Mouse (Mus musculus) cortical plate, adult 2 months (tissue): ENCODE measurements around the gene Speer4e. TPM values are rescaled to one million over a fixed set of nuclear protein-coding genes. Genes with fewer than 3 reads are reported as not detected.
"Not testable (repeated sequence)": the region's sequence is repeated elsewhere in the genome, so short reads cannot be mapped to it uniquely, and the experiment has no call there.

Experiments
- H3K27ac ChIP-seq: fragments of 200-500 bp; 2 replicates; pipeline ENCODE4 v1.5.1; 2012; ENCODE audit warnings: low read length, control low read depth, inconsistent platforms; ENCODE audit not compliant: insufficient read depth
- H3K4me1 ChIP-seq: fragments of 200-500 bp; 2 replicates; pipeline ENCODE4 v1.6.1; 2011; ENCODE audit warnings: low read length; ENCODE audit not compliant: control insufficient read depth, insufficient read depth
- H3K4me3 ChIP-seq: fragments of 200-500 bp; 2 replicates; pipeline ENCODE4 v1.5.1; 2011; ENCODE audit warnings: mild to moderate bottlenecking, low read length, control low read depth; ENCODE audit not compliant: insufficient read depth
- polyA plus RNA-seq: library from polyadenylated mRNA; depleted of rRNA; stranded (reverse); fragments of >200 nt; gene quantifications from 2 replicates; pipeline ENCODE4 v1.2.3, GENCODE M21; 2012; rRNA removed

Speer4e gene
- not detected in 2 replicates for polyA plus RNA-seq

GRCm38 (mm10) chr5:14938329-14938728, at the start of gene Speer4e:
TSS of gene Speer4e (minus strand) at chr5:14938429.
- H3K4me3 ChIP-seq, H3K4me1 ChIP-seq, H3K27ac ChIP-seq: not testable (repeated sequence)

DNA sequence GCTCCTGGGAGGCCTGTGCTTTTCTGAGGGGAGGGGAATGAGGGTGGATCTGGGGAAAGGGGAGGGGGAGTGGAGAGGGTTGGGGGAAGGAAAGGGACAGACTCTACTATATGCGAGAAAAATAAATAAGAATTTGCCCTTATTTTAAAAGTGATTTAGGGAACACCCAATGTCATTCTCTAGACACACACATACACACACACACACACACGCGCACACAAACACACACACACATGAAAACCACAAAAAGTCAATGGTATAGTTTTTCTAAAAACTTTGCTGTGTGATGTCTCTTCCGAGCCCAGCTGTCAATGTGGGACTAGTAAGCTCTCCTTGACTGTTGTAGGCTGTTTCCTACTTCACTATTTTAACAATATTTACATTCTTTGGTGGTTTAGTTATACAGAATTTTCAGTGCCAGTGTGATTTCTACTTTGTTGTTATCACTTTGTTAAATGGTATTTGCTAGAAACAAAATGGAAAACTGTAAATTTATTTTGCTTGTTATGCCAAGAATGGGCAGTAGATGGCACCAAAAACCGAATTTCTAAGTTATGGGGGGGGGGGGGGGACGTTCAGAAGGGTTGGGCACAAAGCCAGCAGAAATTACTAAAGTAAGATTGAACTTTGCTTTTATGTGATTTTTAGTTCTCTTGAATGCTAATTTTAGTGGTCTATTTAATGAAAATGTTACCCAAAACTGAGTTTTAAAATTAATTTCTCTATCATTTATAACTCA, 48.6 kb upstream of the Speer4e start:
- H3K4me3 ChIP-seq, H3K27ac ChIP-seq, H3K4me1 ChIP-seq: not testable (repeated sequence)

- H3K4me3 ChIP-seq, H3K27ac ChIP-seq, H3K4me1 ChIP-seq: not testable (repeated sequence)
Observed at GRCm38 (mm10) chr5:14978835-14979234, 40.6 kb upstream of the Speer4e start, which contains the start of gene Gm10354. TSS of gene Gm10354 (minus strand) at chr5:14978935.

- H3K27ac ChIP-seq: not testable (repeated sequence)
Observed at GRCm38 (mm10) chr5:14977368-14977767, 39.1 kb upstream of the Speer4e start.

DNA sequence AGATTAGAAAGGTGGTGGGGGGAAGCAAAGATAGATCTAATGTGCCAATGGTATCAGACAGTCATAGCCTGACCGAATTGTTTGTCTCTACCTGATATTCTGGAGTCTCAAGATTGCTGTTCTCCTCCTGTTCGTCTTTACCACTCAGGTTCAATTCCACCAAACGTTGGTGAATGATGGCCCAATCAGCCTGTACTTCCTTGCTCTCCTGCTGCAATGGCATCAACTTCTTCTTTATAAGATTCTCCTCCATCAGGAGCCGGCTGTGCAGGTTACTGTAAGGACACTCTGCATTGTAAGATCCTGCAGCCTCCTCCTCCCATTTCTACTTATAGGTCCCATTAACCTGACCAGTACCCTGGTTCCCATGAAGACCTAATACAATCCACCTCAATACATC, 37.1 kb upstream of the Speer4e start:
- H3K27ac ChIP-seq, H3K4me3 ChIP-seq, H3K4me1 ChIP-seq: not testable (repeated sequence)

More at GRCm38 (mm10) chr5:14977368-14977767, 39.1 kb upstream of the Speer4e start:
- not testable (repeated sequence) for H3K4me1 ChIP-seq, H3K4me3 ChIP-seq

DNA sequence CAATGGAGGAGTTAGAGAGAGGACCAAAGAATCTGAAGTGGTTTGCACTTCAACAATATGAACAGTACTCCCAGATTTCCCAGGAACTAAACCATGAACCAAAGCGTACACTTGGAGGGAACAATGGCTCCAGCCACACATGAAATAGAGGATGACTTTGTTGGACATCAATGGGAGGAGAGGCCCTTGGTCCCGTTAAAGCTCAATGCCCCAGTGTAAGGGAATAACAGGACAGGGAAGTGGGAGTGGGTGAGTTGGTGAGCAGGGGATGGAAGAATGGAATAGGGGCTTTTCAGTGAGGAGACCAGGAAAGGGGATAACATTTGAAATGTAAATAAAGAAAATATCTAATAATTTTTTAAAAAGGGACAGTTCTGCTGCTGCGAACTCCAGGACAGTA, 34.6 kb upstream of the Speer4e start:
- H3K27ac ChIP-seq, H3K4me1 ChIP-seq, H3K4me3 ChIP-seq: not testable (repeated sequence)

DNA sequence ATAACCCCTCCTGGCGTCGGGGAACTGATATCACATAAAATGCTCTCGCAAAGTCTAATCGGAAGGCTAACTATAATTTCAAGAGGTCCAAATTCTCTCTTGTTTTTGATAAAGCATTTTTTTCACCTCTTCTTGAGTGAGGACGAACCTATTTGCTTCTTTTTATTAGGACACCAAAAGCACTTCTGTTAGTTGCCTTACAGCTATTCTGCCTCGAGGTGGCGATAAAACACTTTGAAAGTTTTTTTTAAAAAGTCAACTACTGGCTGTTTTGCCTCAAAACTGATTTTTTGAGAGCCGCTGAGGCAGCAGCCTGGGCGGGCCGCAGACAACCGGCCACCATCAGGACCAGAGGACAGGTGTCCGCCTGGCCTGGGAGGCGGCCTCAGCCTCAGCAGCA, 25.6 kb upstream of the Speer4e start:
- H3K4me1 ChIP-seq, H3K4me3 ChIP-seq: not testable (repeated sequence)

GRCm38 (mm10) chr5:14961502-14961901, 23.3 kb upstream of the Speer4e start:
- H3K4me3 ChIP-seq, H3K4me1 ChIP-seq, H3K27ac ChIP-seq: not testable (repeated sequence)

More for the DNA sequence above, 25.6 kb upstream of the Speer4e start:
- H3K27ac ChIP-seq: not testable (repeated sequence)

GRCm38 (mm10) chr5:14955928-14956706, 17.9 kb upstream of the Speer4e start:
- not testable (repeated sequence) for H3K27ac ChIP-seq, H3K4me1 ChIP-seq, H3K4me3 ChIP-seq

DNA sequence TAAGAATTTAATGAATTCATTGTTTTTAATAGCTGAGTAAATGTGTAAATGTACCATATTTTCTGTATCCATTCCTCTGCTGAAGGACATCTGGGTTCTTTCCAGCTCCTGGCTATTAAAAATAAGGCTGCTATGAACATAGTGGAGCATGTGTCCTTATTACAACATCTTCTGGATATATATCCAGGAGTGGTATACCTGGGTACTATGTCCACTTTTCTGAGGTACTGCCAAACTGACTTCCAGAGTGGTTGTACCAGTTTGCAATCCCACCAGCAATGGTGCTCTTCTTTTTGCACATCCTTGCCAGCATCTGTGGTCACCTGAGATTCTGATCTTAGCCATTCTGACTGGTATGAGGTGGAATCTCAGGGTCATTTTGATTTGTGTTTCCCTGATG, 15.4 kb upstream of the Speer4e start:
- peak overlapping the region; percentile 46; the same call in 1 of the 2 replicates for H3K27ac ChIP-seq
- H3K4me3 ChIP-seq, H3K4me1 ChIP-seq: not testable (repeated sequence)

DNA sequence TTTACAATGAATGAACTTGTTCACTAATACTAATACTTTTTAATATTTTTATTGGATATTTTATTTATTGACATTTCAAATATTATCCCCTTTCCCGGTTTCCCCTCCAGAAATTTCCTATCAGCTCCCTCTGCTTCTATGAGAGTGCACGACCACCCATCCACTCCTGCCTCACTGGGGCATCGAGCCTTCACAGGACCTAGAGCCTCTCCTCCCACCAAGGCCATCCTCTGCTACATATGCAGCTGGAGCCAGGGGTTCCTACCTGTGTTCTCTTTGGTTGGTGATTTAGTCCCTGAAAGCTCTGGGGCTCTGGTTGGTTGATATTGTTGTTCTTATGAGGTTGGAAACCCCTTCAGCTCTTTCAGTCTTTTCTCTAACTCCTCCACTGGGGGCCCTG, 14.5 kb upstream of the Speer4e start:
- not testable (repeated sequence) for H3K27ac ChIP-seq, H3K4me1 ChIP-seq, H3K4me3 ChIP-seq

GRCm38 (mm10) chr5:14951822-14952221, 13.6 kb upstream of the Speer4e start:
- not testable (repeated sequence) for H3K4me3 ChIP-seq, H3K4me1 ChIP-seq, H3K27ac ChIP-seq

GRCm38 (mm10) chr5:14947482-14948198, 9.4 kb upstream of the Speer4e start:
- H3K4me1 ChIP-seq, H3K4me3 ChIP-seq, H3K27ac ChIP-seq: not testable (repeated sequence)

- not testable (repeated sequence) for H3K4me3 ChIP-seq, H3K4me1 ChIP-seq, H3K27ac ChIP-seq
Observed at GRCm38 (mm10) chr5:14945524-14945923, 7.3 kb upstream of the Speer4e start.

DNA sequence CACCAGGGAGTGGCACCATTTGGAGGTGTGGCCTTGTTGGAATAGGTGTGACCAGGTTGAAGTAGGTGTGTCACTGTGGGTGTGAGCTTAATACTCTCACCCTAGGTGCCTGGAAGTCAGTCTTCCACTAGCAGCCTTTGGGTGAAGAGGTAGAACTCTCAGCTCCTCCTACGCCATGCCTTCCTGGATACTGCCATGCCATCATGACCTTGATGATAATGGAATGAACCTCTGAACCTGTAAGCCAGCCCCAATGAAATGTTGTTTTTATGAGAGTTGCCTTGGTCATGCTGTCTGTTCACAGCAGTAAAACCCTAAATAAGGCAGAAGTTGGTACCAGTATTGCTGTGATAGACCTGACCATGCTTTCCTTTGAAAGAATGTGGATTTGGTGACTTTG, 2.8 kb upstream of the Speer4e start:
- H3K4me1 ChIP-seq, H3K4me3 ChIP-seq, H3K27ac ChIP-seq: not testable (repeated sequence)
